Mouse (Mus musculus): ENCODE results near the gene Gm21119.
"Not testable (repeated sequence)": the region's sequence is repeated elsewhere in the genome, so short reads cannot be mapped to it uniquely, and the experiment has no call there.

Gene Gm21119

DNA sequence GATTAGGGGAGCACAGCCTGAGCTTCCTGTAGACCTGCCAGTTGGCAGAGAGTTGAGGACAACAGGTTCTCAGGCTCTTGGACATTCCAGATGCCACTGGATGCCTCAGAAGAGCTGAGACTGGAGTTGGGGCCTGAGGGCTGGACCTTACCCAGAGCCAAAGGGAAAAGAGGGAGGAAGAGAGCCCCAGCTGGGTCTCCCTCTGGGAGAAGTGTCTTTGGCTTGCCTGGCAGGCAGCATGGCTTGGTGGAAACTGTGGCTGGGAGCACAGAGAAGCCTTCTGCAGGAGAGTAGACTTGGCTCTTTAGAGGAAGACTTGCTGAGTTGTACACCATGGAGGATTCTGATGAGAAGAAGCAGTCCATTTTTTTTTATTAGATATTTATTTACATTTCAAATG lies 38.3 kb downstream of the Gm21119 start:
- peak; percentile 7 to 43 for DNase-seq (ENCODE audit: low spot score in 2 of 2)

DNA sequence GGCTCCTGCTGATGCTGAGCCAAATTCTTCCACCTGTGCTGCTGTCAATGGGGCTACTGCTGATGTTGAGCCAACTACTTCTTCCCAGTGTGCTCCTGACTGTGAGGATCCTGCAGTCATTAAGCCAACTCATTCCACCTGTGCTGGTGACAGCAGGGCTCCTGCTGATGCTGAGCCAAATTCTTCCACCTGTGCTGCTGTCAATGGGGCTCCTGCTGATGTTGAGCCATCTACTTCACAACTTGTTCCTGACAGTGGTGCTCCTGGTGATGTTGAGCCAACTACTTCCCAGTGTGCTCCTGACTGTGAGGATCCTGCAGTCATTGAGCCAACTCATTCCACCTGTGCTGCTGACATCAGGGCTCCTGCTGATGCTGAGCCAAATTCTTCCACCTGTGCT lies 63.7 kb downstream of the Gm21119 start:
- not testable (repeated sequence) for DNase-seq (ENCODE audit: low spot score in 2 of 2)
